9 mouse cellular contexts compared by ENCODE assay signal in the genomic region with DNA sequence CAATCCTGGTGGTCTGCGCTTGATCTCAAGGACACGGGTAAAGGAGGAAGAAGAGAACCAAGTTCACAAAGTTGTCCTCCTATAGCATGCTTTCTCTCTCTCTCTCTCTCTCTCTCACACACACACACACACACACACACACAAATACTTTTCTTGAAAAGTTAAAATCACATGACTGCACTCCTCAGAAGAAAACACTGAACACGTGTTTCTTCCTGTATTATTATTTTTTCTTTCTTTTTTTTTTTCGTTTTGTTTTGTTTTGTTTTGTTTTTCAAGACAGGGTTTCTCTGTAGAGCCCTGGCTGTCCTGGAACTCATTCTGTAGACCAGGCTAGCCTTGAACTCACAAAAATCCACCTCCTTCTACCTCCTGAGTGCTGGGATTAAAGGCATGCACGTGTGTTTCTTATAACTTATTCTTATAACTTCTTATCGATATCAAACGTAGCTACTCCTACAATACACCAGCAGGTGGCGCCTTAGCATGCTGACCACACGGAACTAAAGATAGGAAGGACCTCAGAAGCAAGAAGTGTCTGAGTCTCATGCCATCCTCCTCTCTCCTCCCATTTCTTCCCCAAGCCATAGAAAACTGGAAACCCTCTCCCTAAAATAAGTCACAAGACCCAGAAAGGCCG. TPM values are rescaled to one million over a fixed set of nuclear protein-coding genes. Genes with fewer than 3 reads are reported as not detected.
DNase-seq lines count a peak whose midpoint lies in the region; ATAC-seq and TF ChIP-seq lines count a peak whose summit lies in the region.
"Had no signal": no experiment of that assay in that cellular context is flagged by ENCODE, and none has a peak within 500 bp of the region (broad histone marks: within the 10 kb centered on the region; RNA-seq: fewer than 3 reads in every experiment).

No protein-coding gene starts in this region.

- 32% methylated on average over 10 of the region's 10 CpGs for WGBS in kidney, adult 2 months
- 41% methylated on average over 10 of the region's 10 CpGs for WGBS in kidney, embryonic 14.5 days

- H3K27ac ChIP-seq in kidney, adult 2 months (ENCODE audit: insufficient read depth, low read depth, low read length) = no peak overlapping the region
- no peak overlapping the region for H3K27ac ChIP-seq in kidney, embryonic 14.5 days (ENCODE audit: low read depth, low read length)
- H3K27ac ChIP-seq: macrophage had no signal

- ATAC-seq in kidney, embryonic 14.5 days (ENCODE audit: low FRiP score, low TSS enrichment) = no peak; the same call in 1 of the 2 replicates
- ATAC-seq in erythroblast, adult 5-6 weeks (replicated peaks; ENCODE audit: low FRiP score, poor library complexity, severe bottlenecking) = no peak

- no peak for TF ChIP-seq POLR2A in kidney, adult 2 months (IDR thresholded peaks at IDR 0.05; ENCODE audit: low read depth, low read length)

- TF ChIP-seq CTCF in kidney, adult 2 months (conservative IDR thresholded peaks at IDR 0.05; ENCODE audit: insufficient read depth, insufficient read length, low read depth, low read length) = peak; percentile 73
- peak; percentile 55 for TF ChIP-seq CTCF in E14TG2a.4 (conservative IDR thresholded peaks at IDR 0.05; ENCODE audit: low read length)

- no peak overlapping the region for H3K9ac ChIP-seq in kidney, embryonic 14.5 days (ENCODE audit: low read depth, low read length)

- no peaks in the 10 kb centered on the region for H3K36me3 ChIP-seq in kidney, adult 2 months (ENCODE audit: control insufficient read depth, insufficient read depth, low read length)
- no peaks in the 10 kb centered on the region for H3K36me3 ChIP-seq in kidney, embryonic 14.5 days (ENCODE audit: control insufficient read depth, insufficient read depth, low read length)
- H3K36me3 ChIP-seq in E14TG2a.4 (ENCODE audit: insufficient read depth, low read length) = no peaks in the 10 kb centered on the region

- 0 out of 2 replicates have a peak, but pooled peaks cover 2% of the 10 kb centered on the region for H3K4me1 ChIP-seq in kidney, adult 2 months (ENCODE audit: control insufficient read depth, insufficient read depth, low read length)
- H3K4me1 ChIP-seq in kidney, embryonic 14.5 days (ENCODE audit: control insufficient read depth, insufficient read depth, low read length) = no peaks in the 10 kb centered on the region
- H3K4me1 ChIP-seq in E14TG2a.4 (replicated peaks; ENCODE audit: low read depth, low read length) = peaks cover 17% of the 10 kb centered on the region

- H3K27me3 ChIP-seq in kidney, adult 2 months (replicated peaks; ENCODE audit: control insufficient read depth, insufficient read depth, low read length) = no peaks in the 10 kb centered on the region
- no peaks in the 10 kb centered on the region for H3K27me3 ChIP-seq in kidney, embryonic 14.5 days (ENCODE audit: control insufficient read depth, insufficient read depth, low read length)
- peaks cover 6% of the 10 kb centered on the region; the same call in 1 of the 2 replicates for H3K27me3 ChIP-seq in E14TG2a.4 (ENCODE audit: insufficient read depth, low read length)

- no peak overlapping the region for H3K4me2 ChIP-seq in kidney, embryonic 14.5 days (replicated peaks; ENCODE audit: low read depth, low read length)

- peak; percentile 59 for DNase-seq in kidney, adult 2 months
- DNase-seq in ZHBTc4 (ENCODE audit: low read depth, low spot score) (peak; percentile 82), liver (peak; percentile 73)
- peak; percentile 75 for DNase-seq in embryo, embryonic 11 days
- peak; percentile 56 to 57 for DNase-seq in right cerebral cortex, adult 2 months (ENCODE audit: low spot score in 2 of 2)

- H3K4me3 ChIP-seq in kidney, adult 2 months (ENCODE audit: insufficient read depth, low read depth, low read length) = no peak overlapping the region
- H3K4me3 ChIP-seq in kidney, embryonic 14.5 days (ENCODE audit: low read length) = no peak overlapping the region
- no peak overlapping the region for H3K4me3 ChIP-seq in E14TG2a.4 (replicated peaks; ENCODE audit: low read length)

- H3K9me3 ChIP-seq in kidney, embryonic 14.5 days (ENCODE audit: control insufficient read depth, low read length) = no peaks in the 10 kb centered on the region
- H3K9me3 ChIP-seq in E14TG2a.4 (ENCODE audit: low read length) = peaks cover 11% of the 10 kb centered on the region

RNA-seq across cellular contexts. Expression of a gene that starts 41.0 kb away (rescaled TPM):
- 109 and 111 TPM in 2 replicates for polyA plus RNA-seq in kidney, adult 2 months (2012; rRNA removed)
- 166 and 175 TPM in 2 replicates for polyA plus RNA-seq in kidney, embryonic 14.5 days (2014; fragmentation: Nextera tagmentation; extraction: Ambion mirVana)
- 8.8 and 12.7 TPM in 2 replicates for total RNA-seq in erythroblast, adult 5-6 weeks (2015; ENCODE audit: low replicate concordance)
- 4.0 and 4.3 TPM in 2 replicates for total RNA-seq in erythroblast, adult 5-6 weeks (2017; ENCODE audit: low replicate concordance)
